Mouse (Mus musculus) liver, adult 2 months (tissue): Measurements from ENCODE around the gene Rhod. TPM values are rescaled to one million over a fixed set of nuclear protein-coding genes. Genes with fewer than 3 reads are reported as not detected.
"Not testable (repeated sequence)": the region's sequence is repeated elsewhere in the genome, so short reads cannot be mapped to it uniquely, and the experiment has no call there.

Experiments
- DNase-seq: peaks from one replicate; pipeline ENCODE4 v3.0.0-alpha.2; 2011; ENCODE audit warnings: low read depth, low spot score; ENCODE audit errors: extremely low read depth
- H3K27ac ChIP-seq: fragments of 200-500 bp; replicated peaks from 2 replicates; pipeline ENCODE4 v1.5.1; 2012; ENCODE audit warnings: low read depth, mild to moderate bottlenecking, control low read depth, inconsistent platforms, low read length; ENCODE audit not compliant: insufficient read depth
- H3K27me3 ChIP-seq: fragments of 200-500 bp; 2 replicates; pipeline ENCODE4 v1.6.1; 2012; ENCODE audit warnings: mild to moderate bottlenecking, moderate library complexity, low read length, inconsistent platforms; ENCODE audit not compliant: control insufficient read depth, insufficient read depth
- H3K36me3 ChIP-seq: fragments of 200-500 bp; 2 replicates; pipeline ENCODE4 v1.6.1; 2012; ENCODE audit warnings: low read length, inconsistent platforms; ENCODE audit not compliant: control insufficient read depth, insufficient read depth
- H3K4me1 ChIP-seq: fragments of 200-500 bp; 2 replicates; pipeline ENCODE4 v1.6.1; 2011; ENCODE audit warnings: low read length; ENCODE audit not compliant: control insufficient read depth, insufficient read depth
- H3K4me3 ChIP-seq: fragments of 200-500 bp; 2 replicates; pipeline ENCODE4 v1.5.1; 2011; ENCODE audit warnings: low read depth, mild to moderate bottlenecking, control low read depth, low read length, moderate library complexity; ENCODE audit not compliant: insufficient read depth
- H3K79me2 ChIP-seq: fragments of 200-500 bp; 2 replicates; pipeline ENCODE4 v1.6.1; 2012; ENCODE audit warnings: inconsistent platforms, mild to moderate bottlenecking, low read length, moderate library complexity; ENCODE audit not compliant: control insufficient read depth, insufficient read depth
- H3K9ac ChIP-seq: fragments of 200-500 bp; 2 replicates; pipeline ENCODE4 v1.6.1; 2012; ENCODE audit warnings: low read depth, mild to moderate bottlenecking, control low read depth, inconsistent platforms, low read length
- CTCF ChIP-seq: fragments of 200-500 bp; IDR thresholded peaks from 2 replicates; pipeline ENCODE4 v1.5.1; 2011; ENCODE audit warnings: low read depth, low read length, control low read depth
- POLR2A ChIP-seq: fragments of 200-500 bp; IDR thresholded peaks from 2 replicates; pipeline ENCODE4 v1.6.1; 2011; ENCODE audit warnings: low read length, control low read depth; ENCODE audit not compliant: insufficient read depth; ENCODE audit errors: extremely low read depth
- WGBS: fragments of 180-500 bp; shearing (Covaris S2); methylation state at CpG from one replicate; pipeline ENCODE4 v1.1.7; 2018; 5-methylcytosine and 5-hydroxymethylcytosine counted together
- polyA plus RNA-seq: library from polyadenylated mRNA; depleted of rRNA; stranded (reverse); fragments of >200 nt; gene quantifications from 2 replicates; pipeline ENCODE4 v1.2.3, GENCODE M21; 2012
- total RNA-seq: library from RNA; depleted of rRNA; stranded (reverse); fragments of >200 nt; gene quantifications from 2 replicates; pipeline ENCODE4 v1.2.3, GENCODE M21; 2014

Rhod gene
- total and polyA plus RNA-seq, 2 experiments, result 23.9 to 34.9 TPM

- DNase-seq, result no peak
- 86% methylated on average over 15 of the region's 15 CpGs for WGBS
Observed at GRCm38 (mm10) chr19:4455071-4455800, 16.0 kb upstream of the Rhod start.

GRCm38 (mm10) chr19:4454040-4454439, 14.8 kb upstream of the Rhod start:
- WGBS, result 7% methylated on average over 1 of the region's 1 CpGs
- not testable (repeated sequence) for H3K27me3 ChIP-seq, H3K9ac ChIP-seq, H3K36me3 ChIP-seq, H3K4me1 ChIP-seq, H3K4me3 ChIP-seq, H3K79me2 ChIP-seq, DNase-seq, H3K27ac ChIP-seq

More at GRCm38 (mm10) chr19:4455071-4455800, 16.0 kb upstream of the Rhod start:
- no peaks in the 10 kb centered on the region for H3K4me1 ChIP-seq
- no peaks in the 10 kb centered on the region for H3K79me2 ChIP-seq
- TF ChIP-seq POLR2A (no peak), CTCF (no peak)
- H3K27ac ChIP-seq, result no peak overlapping the region
- no peak overlapping the region for H3K9ac ChIP-seq
- no peaks in the 10 kb centered on the region for H3K36me3 ChIP-seq
- no peaks in the 10 kb centered on the region for H3K27me3 ChIP-seq
- H3K4me3 ChIP-seq, result no peak overlapping the region

- H3K4me3 ChIP-seq, result no peak overlapping the region
- TF ChIP-seq CTCF (no peak), POLR2A (no peak)
- H3K27me3 ChIP-seq, result no peaks in the 10 kb centered on the region
- no peaks in the 10 kb centered on the region for H3K36me3 ChIP-seq
- no peaks in the 10 kb centered on the region for H3K79me2 ChIP-seq
- no peak overlapping the region for H3K27ac ChIP-seq
- no peak for DNase-seq
- 86% methylated on average over 4 of the region's 4 CpGs for WGBS
- H3K4me1 ChIP-seq, result no peaks in the 10 kb centered on the region
- no peak overlapping the region for H3K9ac ChIP-seq
Observed at GRCm38 (mm10) chr19:4452525-4452924, 13.3 kb upstream of the Rhod start.

GRCm38 (mm10) chr19:4451965-4452364, 12.7 kb upstream of the Rhod start:
- no peak overlapping the region for H3K27ac ChIP-seq
- H3K4me3 ChIP-seq, result no peak overlapping the region
- no peak overlapping the region for H3K9ac ChIP-seq
- no peaks in the 10 kb centered on the region for H3K4me1 ChIP-seq
- 91% methylated on average over 5 of the region's 5 CpGs for WGBS
- H3K27me3 ChIP-seq, result no peaks in the 10 kb centered on the region
- no peak for DNase-seq
- H3K36me3 ChIP-seq, result no peaks in the 10 kb centered on the region
- H3K79me2 ChIP-seq, result no peaks in the 10 kb centered on the region
- TF ChIP-seq CTCF, result no peak

- TF ChIP-seq CTCF (no peak), POLR2A (no peak)
- no peak for DNase-seq
- no peaks in the 10 kb centered on the region for H3K79me2 ChIP-seq
- 69% methylated on average over 8 of the region's 8 CpGs for WGBS
- H3K27ac ChIP-seq, result no peak overlapping the region
- no peak overlapping the region for H3K9ac ChIP-seq
- H3K4me1 ChIP-seq, result no peaks in the 10 kb centered on the region
- no peaks in the 10 kb centered on the region for H3K27me3 ChIP-seq
- no peak overlapping the region for H3K4me3 ChIP-seq
- no peaks in the 10 kb centered on the region for H3K36me3 ChIP-seq
Observed at GRCm38 (mm10) chr19:4451098-4451497, 11.9 kb upstream of the Rhod start.

- WGBS, result 65% methylated on average over 5 of the region's 5 CpGs
- Histone ChIP-seq H3K36me3 (no peaks in the 10 kb centered on the region), H3K27ac (no peak overlapping the region), H3K79me2 (no peaks in the 10 kb centered on the region), H3K4me1 (no peaks in the 10 kb centered on the region), H3K4me3 (no peak overlapping the region), H3K27me3 (no peaks in the 10 kb centered on the region), H3K9ac (no peak overlapping the region)
- TF ChIP-seq POLR2A, result no peak
- TF ChIP-seq CTCF, result no peak
- no peak for DNase-seq
Observed at GRCm38 (mm10) chr19:4450666-4451065, 11.4 kb upstream of the Rhod start.
